Mouse (Mus musculus) lung, adult 2 months (tissue): ENCODE measurements at regions not wholly inside any gene's neighbourhood (a gene's known extent, or its start where the extent isn't known, plus 50 kb on each side); places are given as distances from the start of the nearest gene placed in this dataset.

Source experiments
- DNase-seq: peaks from one replicate; pipeline ENCODE4 v3.0.0; 2022
- H3K4me1 ChIP-seq: fragments of 200-500 bp; 2 replicates; pipeline ENCODE4 v1.6.1; 2011; ENCODE audit warnings: low read length; ENCODE audit not compliant: control insufficient read depth, insufficient read depth
- H3K4me3 ChIP-seq: fragments of 200-500 bp; replicated peaks from 2 replicates; pipeline ENCODE3; 2011; ENCODE audit warnings: low read depth, mild to moderate bottlenecking, control low read depth, low read length; ENCODE audit errors: extremely low read depth
- CTCF ChIP-seq: fragments of 200-500 bp; IDR thresholded peaks from 2 replicates; pipeline ENCODE4 v1.5.1; 2011; ENCODE audit warnings: mild to moderate bottlenecking, low read length, control low read depth; ENCODE audit not compliant: insufficient read depth
- POLR2A ChIP-seq: fragments of 200-500 bp; IDR thresholded peaks from 2 replicates; pipeline ENCODE4 v1.6.1; 2011; ENCODE audit warnings: low read depth, mild to moderate bottlenecking, control low read depth, low read length, borderline replicate concordance; ENCODE audit errors: extremely low read depth
- WGBS: fragments of 180-500 bp; shearing (Covaris S2); methylation state at CpG from one replicate; pipeline ENCODE4 v1.1.7; 2018; 5-methylcytosine and 5-hydroxymethylcytosine counted together

- DNase-seq = no peak
- no peak overlapping the region for H3K4me3 ChIP-seq
- no peaks in the 10 kb centered on the region for H3K4me1 ChIP-seq
- WGBS = 42% methylated on average over 2 of the region's 2 CpGs
- no peak for TF ChIP-seq CTCF
- TF ChIP-seq POLR2A = no peak
Observed at GRCm38 (mm10) chr1:89251753-89252152, 181.5 kb downstream of the Sh3bp4 start.

- no peak for DNase-seq
Observed at GRCm38 (mm10) chr1:89252528-89252927, 182.3 kb downstream of the Sh3bp4 start.

GRCm38 (mm10) chr1:89257945-89258344, 187.7 kb downstream of the Sh3bp4 start:
- H3K4me3 ChIP-seq = no peak overlapping the region
- no peak for DNase-seq
- H3K4me1 ChIP-seq = no peaks in the 10 kb centered on the region
- WGBS = 77% methylated on average over 5 of the region's 5 CpGs
- TF ChIP-seq POLR2A (no peak), CTCF (no peak)

More at GRCm38 (mm10) chr1:89252528-89252927, 182.3 kb downstream of the Sh3bp4 start:
- 74% methylated on average over 7 of the region's 7 CpGs for WGBS
- H3K4me3 ChIP-seq = no peak overlapping the region
- no peaks in the 10 kb centered on the region for H3K4me1 ChIP-seq
- no peak for TF ChIP-seq CTCF
- no peak for TF ChIP-seq POLR2A

- Histone ChIP-seq H3K4me1 (no peaks in the 10 kb centered on the region), H3K4me3 (no peak overlapping the region)
- WGBS = 75% methylated on average over 4 of the region's 4 CpGs
- DNase-seq = no peak
- TF ChIP-seq CTCF (no peak), POLR2A (no peak)
Observed at GRCm38 (mm10) chr1:89265771-89266170, 188.8 kb upstream of the Agap1 start.

- Histone ChIP-seq H3K4me1 (no peaks in the 10 kb centered on the region), H3K4me3 (no peak overlapping the region)
- TF ChIP-seq POLR2A (no peak), CTCF (no peak)
- no peak for DNase-seq
- WGBS = 43% methylated on average over 2 of the region's 2 CpGs
Observed at GRCm38 (mm10) chr1:89268806-89269205, 185.8 kb upstream of the Agap1 start.

GRCm38 (mm10) chr1:89271743-89272142, 182.9 kb upstream of the Agap1 start:
- DNase-seq = no peak
- 45% methylated on average over 8 of the region's 8 CpGs for WGBS
- TF ChIP-seq CTCF (no peak), POLR2A (no peak)
- no peaks in the 10 kb centered on the region for H3K4me1 ChIP-seq
- H3K4me3 ChIP-seq = no peak overlapping the region

- DNase-seq = no peak
- no peak for TF ChIP-seq CTCF
- no peak for TF ChIP-seq POLR2A
- no peaks in the 10 kb centered on the region for H3K4me1 ChIP-seq
- H3K4me3 ChIP-seq = no peak overlapping the region
- 84% methylated on average over 10 of the region's 10 CpGs for WGBS
Observed at GRCm38 (mm10) chr1:89273021-89273420, 181.6 kb upstream of the Agap1 start.

- Histone ChIP-seq H3K4me3 (no peak overlapping the region), H3K4me1 (no peaks in the 10 kb centered on the region)
- DNase-seq = no peak
- WGBS = 89% methylated on average over 10 of the region's 10 CpGs
- TF ChIP-seq CTCF (no peak), POLR2A (no peak)
Observed at GRCm38 (mm10) chr1:89273786-89274362, 180.7 kb upstream of the Agap1 start.

DNA sequence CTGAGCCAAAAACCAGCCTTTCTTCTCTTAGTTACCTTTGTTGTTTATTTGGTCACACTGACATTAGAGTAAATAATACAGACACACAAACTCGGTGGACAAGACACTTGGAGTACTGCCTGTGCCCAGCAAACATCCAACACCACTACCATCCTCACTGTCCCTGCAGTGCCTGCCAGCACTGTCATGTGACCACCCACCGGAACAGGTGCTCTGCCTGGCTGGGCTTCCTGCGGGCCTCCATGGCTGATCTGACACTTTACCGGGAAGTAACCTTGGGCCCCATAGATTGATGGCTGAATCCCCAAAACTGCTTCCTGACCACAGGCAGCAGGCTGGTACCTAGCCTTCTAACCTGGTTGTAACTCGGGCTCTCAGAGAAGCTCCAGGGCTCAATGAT, 175.2 kb upstream of the Agap1 start:
- no peak for DNase-seq
- Histone ChIP-seq H3K4me3 (no peak overlapping the region), H3K4me1 (peaks cover 3% of the 10 kb centered on the region)
- TF ChIP-seq CTCF (no peak), POLR2A (no peak)
- WGBS = 62% methylated on average over 5 of the region's 5 CpGs

DNA sequence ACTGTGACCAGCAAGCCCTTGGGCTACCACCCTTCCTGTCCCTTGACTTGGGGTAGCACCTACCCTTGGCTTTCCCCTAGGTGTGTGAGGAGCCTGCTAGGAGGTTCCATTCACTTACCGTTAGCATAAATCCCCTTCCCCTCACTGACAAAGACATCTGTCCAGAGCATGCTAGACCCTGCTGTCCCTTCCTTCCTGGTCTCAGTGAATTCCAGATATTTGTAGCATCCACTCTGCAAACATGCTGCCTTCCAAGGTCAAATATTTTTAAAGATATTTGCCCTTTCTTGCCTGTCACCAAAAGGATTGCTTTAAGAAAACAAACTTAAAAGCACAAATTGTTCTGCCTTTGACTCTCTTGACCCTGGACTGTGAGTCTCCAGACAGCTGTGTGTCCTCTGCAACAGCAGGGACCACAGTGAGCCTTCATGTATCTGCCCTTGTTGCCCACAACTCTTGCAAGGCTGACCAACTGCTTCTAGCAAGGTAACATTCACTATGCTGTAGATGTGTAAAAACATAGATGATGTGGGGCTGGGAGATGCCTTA, 173.4 kb upstream of the Agap1 start:
- DNase-seq = no peak
- no peak for TF ChIP-seq CTCF
- TF ChIP-seq POLR2A = peak; percentile 31; the same call in 1 of the 2 replicates
- 64% methylated on average over 1 of the region's 1 CpGs for WGBS

More for the DNA sequence above, 173.4 kb upstream of the Agap1 start:
- no peak overlapping the region for H3K4me3 ChIP-seq
- peaks cover 3% of the 10 kb centered on the region for H3K4me1 ChIP-seq
